Mouse (Mus musculus) Patski (cell line): ENCODE data around the gene Masp1. TPM values are rescaled to one million over a fixed set of nuclear protein-coding genes. Genes with fewer than 3 reads are reported as not detected.
A peak's percentile ranks its signal among the peaks of the same experiment; 100 is the strongest.

Source experiments
- ATAC-seq: fragments of 100-300 bp; one replicate; pipeline ENCODE4 v1.8.0; 2021
- CTCF ChIA-PET: fragments of 350-600 bp; sonication (Branson Sonifier 250); formaldehyde crosslinking; loops from one replicate; lab custom pipeline; 2022; ENCODE audit warnings: inconsistent platforms; lab: Charles Lee
- POLR2A ChIA-PET: fragments of 350-600 bp; sonication (Branson Sonifier 250); formaldehyde crosslinking; loops from one replicate; lab custom pipeline; 2022; ENCODE audit warnings: antibody characterized with exemption, inconsistent platforms; lab: Charles Lee
- DNase-seq: peaks from one replicate; pipeline ENCODE4 v3.0.0-alpha.2; 2011; ENCODE audit warnings: low read depth, low spot score
- H3K27me3 ChIP-seq: fragments of 371-371 bp; one replicate; pipeline ENCODE4 v1.5.1; 2021
- CTCF ChIP-seq: fragments of 100-300 bp; IDR thresholded peaks from one replicate; pipeline ENCODE4 v1.5.1; 2021
- in situ Hi-C: fragments of 300-500 bp; cut with MboI; formaldehyde crosslinking; loops from 3 replicates; pipeline ENCODE4 v1.11.1; 2018; ENCODE audit warnings: low pct_unique_long_range_greater_than_20kb, mixed read lengths
- polyA plus RNA-seq: library from polyadenylated mRNA; unstranded; gene quantifications from one replicate; pipeline ENCODE4 v1.2.3, GENCODE M21; 2021

Masp1 gene
- polyA plus RNA-seq, 1 experiment from 2014 or later: 81.4 TPM

GRCm38 (mm10) chr16:23449946-23450345 lies 70.7 kb downstream of the Masp1 start:
- no peaks in the 10 kb centered on the region for H3K27me3 ChIP-seq
- ChIA-PET CTCF (interaction anchor here (1.8 kb wide), 1 partner anchor 448 kb away, joined by 6 read pairs; no protein-coding TSS in a partner anchor), POLR2A (no interaction called here)
- peak; percentile 33 for TF ChIP-seq CTCF
- DNase-seq: peak; percentile 33
- ATAC-seq: peak; percentile 59
- in situ Hi-C loops: loop anchor here (5.0 to 10.0 kb wide), 4 partner anchors 97 to 505 kb away; no protein-coding TSS in a partner anchor

- POLR2A ChIA-PET: interaction anchor here (0.6 to 0.7 kb wide), 2 partner anchors 65 to 772 kb away, joined by 3 to 5 read pairs; no protein-coding TSS in a partner anchor
- CTCF ChIA-PET: no interaction called here
These were observed 76.4 kb downstream of the Masp1 start for GRCm38 (mm10) chr16:23444231-23444630.

GRCm38 (mm10) chr16:23437404-23438166 lies 83.0 kb downstream of the Masp1 start:
- ChIA-PET CTCF (interaction anchor here (0.8 to 1.7 kb wide), 3 partner anchors 13 to 56 kb away, joined by 3 to 7 read pairs (median 4); no protein-coding TSS in a partner anchor), POLR2A (no interaction called here)
- DNase-seq (no peak), ATAC-seq (peak; percentile 79)
- in situ Hi-C loops: no loop called here
- TF ChIP-seq CTCF: peak; percentile 61
- no peaks in the 10 kb centered on the region for H3K27me3 ChIP-seq

More at GRCm38 (mm10) chr16:23444231-23444630, 76.4 kb downstream of the Masp1 start:
- in situ Hi-C loops: no loop called here
- no peak for TF ChIP-seq CTCF
- no peaks in the 10 kb centered on the region for H3K27me3 ChIP-seq
- no peak for DNase-seq
- ATAC-seq: no peak

- POLR2A ChIA-PET: no interaction called here
These were observed 90.6 kb downstream of the Masp1 start for GRCm38 (mm10) chr16:23429991-23430390.

GRCm38 (mm10) chr16:23428647-23429319 lies 91.8 kb downstream of the Masp1 start, which contains the start of gene Rtp1:
Gene Rtp1 (plus strand): TSS chr16:23429133.
- in situ Hi-C loops: no loop called here
- ChIA-PET POLR2A (no interaction called here), CTCF (no interaction called here)
- no peak for TF ChIP-seq CTCF
- H3K27me3 ChIP-seq: no peaks in the 10 kb centered on the region
- DNase-seq (no peak), ATAC-seq (no peak)

More at GRCm38 (mm10) chr16:23429991-23430390, 90.6 kb downstream of the Masp1 start:
- H3K27me3 ChIP-seq: no peaks in the 10 kb centered on the region
- TF ChIP-seq CTCF: no peak
- CTCF ChIA-PET: no interaction called here
- in situ Hi-C loops: no loop called here
- DNase-seq (no peak), ATAC-seq (no peak)

- no peaks in the 10 kb centered on the region for H3K27me3 ChIP-seq
- no peak for DNase-seq
- in situ Hi-C loops: no loop called here
- no peak for ATAC-seq
- ChIA-PET CTCF (no interaction called here), POLR2A (no interaction called here)
- no peak for TF ChIP-seq CTCF
These were observed 92.9 kb downstream of the Masp1 start for GRCm38 (mm10) chr16:23427701-23428100.

DNA sequence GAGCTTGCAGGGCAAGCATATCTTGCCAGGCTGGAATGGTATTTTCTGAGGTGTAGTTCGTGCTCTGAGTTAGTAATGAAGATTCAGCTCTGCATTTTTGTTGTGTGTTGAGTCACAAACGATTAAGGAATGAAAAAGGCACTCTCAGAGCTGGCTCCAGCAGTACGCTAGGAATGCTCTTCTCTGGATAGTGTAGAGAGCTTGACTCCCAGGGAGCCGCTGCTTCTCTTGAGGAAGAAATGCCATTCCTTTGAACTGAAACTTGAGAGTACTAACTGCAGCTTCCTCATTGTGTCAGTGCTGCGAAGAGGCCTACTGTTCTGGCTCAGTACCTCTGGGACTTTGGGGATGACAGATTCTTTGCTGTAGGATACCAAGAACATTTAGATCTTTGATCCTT lies 96.8 kb downstream of the Masp1 start:
- no peaks in the 10 kb centered on the region for H3K27me3 ChIP-seq
- ChIA-PET CTCF (interaction anchor here (1.1 to 2.5 kb wide), 7 partner anchors 10 to 475 kb away, joined by 3 to 14 read pairs (median 4); no protein-coding TSS in a partner anchor), POLR2A (no interaction called here)
- peak; percentile 54 for DNase-seq
- in situ Hi-C loops: no loop called here
- no peak for TF ChIP-seq CTCF
- ATAC-seq: peak; percentile 72

GRCm38 (mm10) chr16:23419565-23420085 lies 101.0 kb downstream of the Masp1 start:
- in situ Hi-C loops: no loop called here
- ChIA-PET CTCF (no interaction called here), POLR2A (no interaction called here)
- DNase-seq: peak; percentile 68
- TF ChIP-seq CTCF: no peak
- H3K27me3 ChIP-seq: no peaks in the 10 kb centered on the region
- ATAC-seq: peak; percentile 75

DNA sequence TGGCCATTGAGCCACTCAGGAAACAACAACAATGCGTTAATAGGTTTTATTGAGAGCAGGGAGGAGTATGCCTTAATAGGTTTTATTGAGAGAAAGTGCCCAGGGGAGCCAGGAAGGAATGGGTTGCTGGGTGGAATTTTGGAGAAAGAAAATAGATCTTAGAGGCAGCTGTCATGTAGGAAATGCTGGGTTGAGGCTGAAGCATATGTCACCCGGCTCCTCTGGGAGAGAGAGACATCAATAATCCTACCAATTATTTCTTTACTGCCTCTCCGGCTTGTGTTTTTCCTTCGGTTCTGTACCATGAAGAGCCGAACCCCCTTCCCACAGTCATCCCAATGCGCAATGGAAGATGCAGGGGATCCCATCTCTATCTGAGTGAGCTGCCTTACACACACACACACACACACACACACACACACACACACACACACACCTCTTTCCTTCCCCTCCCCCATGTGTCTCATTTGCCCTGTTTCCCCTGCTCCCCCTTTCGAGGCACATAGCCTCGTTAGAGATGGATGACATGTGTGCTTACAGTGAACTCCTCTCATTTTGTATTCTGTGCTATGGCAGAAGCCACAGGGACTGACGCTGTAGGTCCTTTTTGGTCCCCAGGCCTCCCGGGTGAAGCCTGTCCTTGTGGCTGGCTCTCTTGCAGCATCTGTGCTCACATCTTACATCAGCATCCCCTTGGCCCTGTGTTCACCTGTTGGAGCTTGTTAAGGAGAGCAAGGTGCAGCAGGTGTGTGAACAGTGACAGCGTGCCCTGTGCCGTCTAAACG lies 103.0 kb downstream of the Masp1 start:
- DNase-seq: no peak
- ChIA-PET CTCF (no interaction called here), POLR2A (no interaction called here)
- no peak for ATAC-seq
- no peaks in the 10 kb centered on the region for H3K27me3 ChIP-seq
- in situ Hi-C loops: no loop called here
- no peak for TF ChIP-seq CTCF
